Mouse (Mus musculus) ovary, adult 18-20 months (tissue): ENCODE data around the gene Slc34a2.

Experiments
- DNase-seq: peaks from one replicate; pipeline ENCODE4 v3.0.0; 2022; ENCODE audit warnings: low spot score, mixed read lengths

Slc34a2 gene

DNA sequence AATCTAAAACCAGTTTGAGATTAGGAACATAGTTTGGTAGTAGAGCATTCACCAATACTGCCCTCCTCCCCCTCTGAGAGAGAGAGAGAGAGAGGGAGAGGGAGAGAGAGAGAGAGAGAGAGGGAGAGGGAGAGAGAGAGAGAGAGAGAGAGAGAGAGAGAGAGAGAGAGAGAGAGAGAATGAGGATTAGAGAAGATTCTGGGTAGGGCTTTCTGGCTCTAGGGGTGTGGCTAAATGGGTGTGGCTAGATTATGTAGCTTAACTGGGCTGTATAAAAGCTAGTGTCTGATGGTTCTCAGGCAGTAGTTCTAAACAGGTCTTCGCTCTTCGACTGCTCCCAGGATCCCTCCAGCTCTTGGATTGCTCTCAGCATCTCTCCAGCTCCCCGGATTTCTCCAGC is at the start of gene Slc34a2:
Gene Slc34a2, plus strand, starts transcription at position 301 of the 400 bp plus-strand sequence.
- no peak for DNase-seq

DNA sequence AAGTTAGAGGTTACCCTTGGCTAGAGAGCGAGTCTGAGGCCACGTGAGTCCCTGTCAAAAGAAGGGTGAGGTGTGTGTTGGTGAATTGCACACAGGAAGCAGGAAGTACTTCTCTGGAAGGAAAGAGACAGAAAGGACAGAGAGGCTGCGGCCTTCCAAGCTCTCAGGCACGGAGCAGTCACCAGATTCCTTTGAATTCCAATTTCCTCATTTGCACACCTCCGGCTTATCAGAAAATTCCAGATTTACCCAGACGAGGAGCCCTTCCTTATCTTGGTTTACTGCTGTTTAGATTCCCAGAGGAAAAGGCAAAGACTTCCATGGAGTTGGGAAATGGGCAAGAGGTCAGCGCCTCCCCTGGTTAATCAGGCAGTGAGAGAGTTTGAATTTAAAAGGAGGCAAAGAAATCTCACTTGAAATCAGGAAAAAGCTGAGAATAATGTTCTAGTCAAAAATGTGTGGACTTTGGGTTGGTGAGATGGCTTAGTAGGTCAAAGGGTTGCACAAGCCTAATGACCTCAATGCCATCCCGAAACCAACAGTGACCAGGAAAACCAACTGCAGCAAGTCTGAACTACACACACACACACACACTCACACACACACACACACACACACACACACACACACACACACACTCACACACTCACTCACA is 47.1 kb upstream of the Slc34a2 start:
- DNase-seq = no peak

DNA sequence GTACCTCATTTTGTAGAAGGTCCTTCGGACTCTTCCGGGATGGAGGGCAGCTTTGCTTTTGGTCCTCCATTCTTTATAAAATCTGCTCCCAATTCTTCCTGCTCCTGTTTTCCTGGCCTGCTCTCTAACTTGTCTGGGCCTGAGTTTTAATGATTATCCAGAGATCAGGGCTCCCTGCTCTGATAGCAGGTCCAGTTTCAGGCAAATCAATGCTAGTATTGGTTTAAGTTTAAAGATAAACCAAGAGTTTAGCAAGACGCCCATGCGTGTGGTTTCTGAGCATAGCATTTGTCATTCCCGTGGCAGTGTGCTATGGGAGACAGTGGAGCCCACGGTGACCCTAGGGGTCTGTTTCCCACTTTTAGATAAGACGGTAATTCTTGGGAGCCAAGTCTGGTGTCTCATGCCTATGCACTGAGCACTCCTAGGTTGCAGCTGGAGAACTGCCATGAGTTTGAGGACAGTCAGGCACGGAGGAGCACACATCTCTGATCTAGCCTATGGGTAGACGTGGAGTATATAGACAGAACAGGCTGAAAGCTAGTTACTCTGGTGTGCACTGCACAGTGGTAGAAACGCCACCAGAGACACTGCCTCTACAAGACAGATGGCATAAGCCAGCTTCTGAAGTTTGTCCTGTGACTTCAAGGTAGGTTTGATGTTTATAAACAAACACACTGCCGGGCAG is 45.5 kb upstream of the Slc34a2 start:
- DNase-seq = no peak

DNA sequence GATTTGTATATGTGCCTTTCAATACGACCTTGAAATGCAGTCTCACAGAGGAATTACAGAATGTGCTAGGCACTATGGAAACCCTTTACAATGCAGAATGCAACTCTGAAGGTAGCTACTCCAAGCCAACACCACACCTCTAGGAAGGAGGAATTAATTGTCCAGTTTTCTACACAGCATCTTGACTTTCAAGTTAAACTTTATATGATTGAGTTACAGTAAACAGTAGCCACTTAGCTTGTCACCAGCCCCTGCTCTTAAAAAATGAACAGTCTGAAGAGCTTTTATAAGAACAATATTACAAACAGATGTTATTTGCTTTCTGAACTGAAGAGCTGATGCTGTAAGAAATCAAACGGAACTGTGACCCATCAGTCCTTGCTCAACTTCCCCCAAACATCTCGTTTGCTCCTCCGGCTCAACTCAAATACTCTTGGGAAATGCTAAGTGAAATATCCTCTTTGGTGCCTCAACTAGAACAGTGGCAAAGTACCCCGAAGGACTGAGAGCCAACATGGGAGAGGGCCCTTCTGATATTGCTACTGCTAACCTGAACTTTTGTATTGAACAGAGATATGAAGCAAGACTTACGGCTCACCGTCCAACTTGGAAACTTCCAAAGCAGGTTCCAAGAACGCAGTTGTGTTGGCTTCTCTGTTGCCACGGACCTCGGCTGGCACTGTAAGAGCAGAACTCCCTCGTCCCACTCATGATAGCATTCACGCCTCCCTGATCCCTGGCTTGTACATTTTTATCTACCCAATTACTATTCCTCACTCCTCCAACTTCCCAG is 44.2 kb upstream of the Slc34a2 start:
- DNase-seq = no peak

DNA sequence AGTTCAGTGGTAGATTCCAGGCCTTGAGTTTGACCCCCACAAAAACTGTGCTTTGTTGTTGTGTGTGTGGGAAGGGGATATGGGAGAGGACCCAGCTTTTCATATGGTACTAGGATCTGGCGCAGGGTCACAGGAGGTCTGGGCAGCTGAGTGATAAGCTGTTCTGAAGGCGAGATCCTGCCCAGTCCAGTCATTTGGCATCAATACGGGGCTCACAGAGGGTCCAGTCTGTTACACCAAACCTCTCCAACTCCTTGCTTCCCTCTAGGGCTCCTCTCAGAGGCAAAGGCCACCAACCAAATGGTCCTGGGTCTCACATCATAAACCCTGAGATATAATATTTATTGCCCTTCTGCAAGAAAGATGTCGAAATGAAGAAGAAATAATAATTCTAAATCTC is 42.4 kb upstream of the Slc34a2 start:
- DNase-seq = no peak

DNA sequence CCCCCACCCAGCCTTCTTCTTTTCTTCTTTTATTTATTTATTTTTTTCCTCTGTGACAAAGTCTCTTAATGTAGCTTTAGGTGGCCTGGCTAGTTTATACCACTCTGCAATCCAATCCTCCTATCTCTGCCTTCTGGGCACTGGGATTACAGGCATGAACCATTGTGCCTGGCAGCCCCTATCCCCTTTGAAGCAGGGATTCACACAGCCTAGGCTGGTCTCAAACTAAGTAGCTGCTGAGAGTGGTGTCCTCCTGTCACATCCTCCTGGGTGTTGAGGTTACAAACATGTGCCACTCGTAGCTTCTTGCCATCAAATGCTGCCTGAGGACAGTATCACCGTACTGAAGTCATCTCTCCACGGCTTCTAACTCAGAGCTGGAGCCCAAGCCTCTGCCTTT is 41.7 kb upstream of the Slc34a2 start:
- no peak for DNase-seq

DNA sequence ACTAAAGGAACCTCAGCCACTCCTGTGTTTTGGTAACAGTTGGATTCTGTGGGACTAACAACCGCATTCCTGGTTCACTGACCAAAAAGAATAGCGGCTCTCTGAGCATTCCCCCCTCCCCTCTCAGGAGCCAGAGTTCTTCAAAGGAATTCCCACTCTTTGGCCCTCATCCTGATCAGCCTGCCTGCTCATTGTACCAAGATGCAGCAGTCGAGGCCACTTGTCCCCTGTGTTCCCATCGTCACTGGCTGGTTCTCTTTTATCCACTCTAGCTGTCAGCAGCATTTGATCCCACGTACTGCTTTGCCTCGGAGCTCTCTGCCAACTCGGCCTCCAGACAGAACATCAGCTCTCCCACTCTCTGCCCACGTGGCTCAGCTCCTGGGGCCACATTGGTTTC is 41.3 kb upstream of the Slc34a2 start:
- no peak for DNase-seq

DNA sequence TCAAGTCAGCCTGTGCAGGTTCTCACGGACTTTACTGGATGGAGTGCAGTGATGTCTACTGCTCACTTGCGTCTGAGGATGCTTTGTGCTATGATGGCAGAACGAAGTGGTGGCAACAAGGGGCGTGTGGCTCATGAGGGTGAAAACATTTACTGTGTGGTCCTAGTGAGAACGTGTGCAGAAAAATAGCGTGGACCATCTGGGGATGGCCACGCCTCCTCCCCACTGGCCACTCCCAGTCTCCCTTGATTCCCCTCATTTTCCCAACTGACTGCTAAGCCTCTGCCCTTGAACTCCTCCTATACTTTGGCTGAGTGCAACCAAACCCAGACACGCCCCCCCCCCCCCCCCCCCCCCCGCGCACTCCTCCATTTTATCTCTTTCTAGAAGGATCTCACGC is 40.8 kb upstream of the Slc34a2 start:
- DNase-seq = no peak

DNA sequence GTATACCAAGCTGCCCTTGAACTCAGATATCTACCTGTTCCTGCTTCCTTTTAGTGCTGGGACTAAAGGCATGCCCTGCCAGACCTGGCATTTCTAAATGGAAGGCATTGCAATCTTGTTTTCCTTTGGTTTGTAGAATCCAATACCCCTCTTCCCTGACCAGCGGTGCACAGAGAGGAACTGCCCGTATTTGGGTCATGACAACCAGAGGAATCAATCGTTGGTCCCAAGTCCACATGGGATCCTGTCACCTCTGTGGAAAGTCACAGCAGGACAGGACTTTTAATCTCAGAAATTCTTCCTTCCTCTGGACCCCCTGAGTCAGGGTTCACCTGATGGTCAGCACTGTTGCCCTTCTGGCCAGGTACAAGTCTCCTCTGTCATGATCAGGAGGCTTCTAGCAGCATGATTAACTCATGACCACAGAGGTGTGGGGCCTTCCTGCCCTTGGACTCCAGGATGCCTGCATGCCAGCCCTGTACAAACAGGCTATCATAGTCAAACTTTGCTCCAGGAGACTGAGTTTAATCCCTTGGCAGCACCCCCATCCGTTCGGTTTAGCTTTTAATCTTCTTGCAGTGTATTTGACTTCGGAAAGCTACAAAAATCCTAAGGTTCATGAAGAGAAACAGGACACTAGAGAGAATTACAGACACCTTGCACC is 39.7 kb upstream of the Slc34a2 start:
- DNase-seq = no peak

DNA sequence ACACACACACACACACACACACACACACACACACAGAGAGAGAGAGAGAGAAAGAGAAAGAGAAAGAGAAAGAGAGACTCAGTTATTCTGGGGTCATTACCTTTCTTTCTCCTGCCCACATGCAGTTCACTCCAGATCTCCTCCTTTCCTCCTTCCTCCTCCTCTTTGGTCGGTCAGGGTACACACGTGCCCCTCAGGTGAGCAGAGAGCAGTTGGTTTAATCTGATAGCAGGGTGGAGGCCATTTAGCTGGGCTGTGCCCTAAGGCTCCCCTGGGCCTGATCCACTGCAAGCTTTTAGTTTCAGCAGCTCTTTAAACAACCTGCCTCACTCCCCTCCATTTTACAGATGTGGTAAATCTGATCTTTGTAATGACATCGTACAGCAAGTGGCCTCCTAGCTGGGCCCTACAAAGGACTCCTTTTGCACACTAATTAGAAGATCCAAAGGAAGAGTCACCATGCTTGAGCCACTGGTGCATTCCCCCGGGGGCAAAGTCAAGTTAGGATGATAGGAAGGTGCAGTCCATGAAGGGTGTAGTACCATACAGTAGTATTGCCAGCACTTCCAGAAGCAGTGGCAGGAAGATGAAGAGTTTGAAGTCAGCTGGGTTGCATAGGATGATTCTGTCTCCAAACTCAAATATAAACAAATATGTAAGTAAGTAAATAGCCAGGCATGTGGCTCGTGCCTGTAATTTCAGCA is 37.6 kb upstream of the Slc34a2 start:
- no peak for DNase-seq

DNA sequence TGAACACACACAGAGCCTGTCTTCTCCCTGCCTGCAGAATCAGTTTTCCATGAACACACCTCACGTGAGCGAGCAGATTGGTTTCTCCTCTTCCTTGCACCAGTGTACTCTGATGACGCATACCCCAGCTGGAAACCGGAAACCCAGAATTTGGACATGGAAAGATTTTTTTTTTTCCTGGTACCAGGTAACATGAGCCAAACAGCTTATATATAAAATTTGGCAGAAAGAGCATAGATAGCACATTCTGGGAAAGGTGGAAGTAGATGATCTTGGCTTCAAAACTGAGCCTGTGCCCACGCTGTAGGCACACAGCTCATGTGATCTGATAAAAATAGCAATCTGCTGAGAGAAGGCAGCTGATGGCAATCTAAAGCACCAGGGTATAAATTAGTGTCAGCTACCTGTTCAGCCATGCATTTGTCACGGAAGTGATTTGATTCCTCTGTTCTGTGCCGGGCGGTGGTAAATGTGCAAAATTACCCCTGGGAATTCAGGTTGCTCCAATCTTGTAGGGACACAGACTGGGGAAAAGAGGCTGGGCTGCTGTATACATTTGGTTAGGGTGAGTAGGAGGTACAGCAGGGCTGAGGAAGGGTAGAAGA is 35.2 kb upstream of the Slc34a2 start:
- DNase-seq = no peak

DNA sequence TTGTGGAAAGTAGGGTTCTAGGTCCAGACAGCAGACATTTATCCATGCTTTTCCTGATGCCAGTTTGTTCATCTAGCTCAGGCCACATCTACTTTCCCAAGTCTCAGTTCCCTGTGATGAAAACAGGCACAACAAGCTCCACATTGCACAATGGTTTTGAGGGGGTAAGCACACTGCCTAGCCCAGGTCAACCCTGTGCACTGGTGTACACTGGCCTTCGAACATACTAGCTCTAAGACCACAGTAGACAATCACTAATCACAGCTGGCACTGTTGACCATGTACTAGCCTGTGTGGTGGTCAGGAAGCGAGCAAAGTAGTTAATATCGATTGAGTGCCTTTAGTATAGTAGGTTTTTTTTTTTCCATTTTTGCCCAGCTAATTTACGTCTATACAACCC is 34.4 kb upstream of the Slc34a2 start:
- DNase-seq = no peak

DNA sequence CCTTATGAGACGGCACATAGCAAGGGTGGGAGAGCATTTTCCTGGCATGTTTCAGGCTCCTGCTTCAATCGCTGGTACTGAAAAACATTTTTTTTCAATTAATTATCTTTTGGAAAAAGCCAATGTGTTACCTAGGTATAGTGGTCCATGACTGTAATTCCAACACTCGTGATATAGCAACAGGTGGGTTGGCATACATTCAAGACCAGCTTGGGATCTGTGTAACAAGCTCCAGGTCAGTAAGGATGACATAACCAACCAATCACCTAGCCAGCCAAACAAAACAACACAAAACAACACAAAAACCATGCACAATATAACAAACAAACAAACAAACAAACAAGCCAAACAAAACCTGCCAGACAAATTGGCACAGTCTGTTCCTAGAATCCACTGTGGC is 33.9 kb upstream of the Slc34a2 start:
- no peak for DNase-seq

DNA sequence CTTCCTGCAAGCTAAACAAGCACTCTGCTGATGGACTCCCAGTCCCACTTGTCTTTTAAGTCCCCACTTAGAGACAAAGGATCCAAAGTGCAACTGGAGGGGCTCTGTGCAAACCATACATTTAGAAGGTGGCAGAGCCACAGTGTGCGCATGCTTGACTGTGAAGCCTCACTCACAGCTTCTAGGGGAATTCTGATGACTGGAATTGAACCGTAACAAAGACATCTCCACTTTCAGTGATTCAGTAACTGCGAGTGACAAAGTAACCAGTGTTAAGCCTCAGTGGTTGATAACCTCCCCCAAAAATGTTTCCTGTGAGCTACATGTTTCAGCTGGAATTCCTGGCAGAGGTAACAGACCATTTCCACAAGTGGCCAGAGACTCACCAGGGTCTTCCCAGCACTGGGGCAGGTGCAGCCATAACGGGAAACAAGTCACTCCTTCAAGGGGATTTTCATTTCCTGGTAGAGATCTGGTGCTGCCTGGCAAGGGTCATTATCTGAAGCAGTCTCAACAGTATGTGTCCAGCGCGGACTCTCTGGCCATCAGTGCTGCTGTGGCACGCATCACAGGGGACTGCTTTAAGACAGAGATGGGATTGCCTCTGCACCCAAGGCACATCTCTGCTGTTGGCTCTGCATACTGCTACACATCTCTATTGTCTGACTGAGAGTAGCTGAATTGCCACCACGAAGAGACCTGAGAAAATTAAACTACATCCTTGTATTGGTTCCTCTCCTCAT is 28.7 kb upstream of the Slc34a2 start:
- DNase-seq = no peak

DNA sequence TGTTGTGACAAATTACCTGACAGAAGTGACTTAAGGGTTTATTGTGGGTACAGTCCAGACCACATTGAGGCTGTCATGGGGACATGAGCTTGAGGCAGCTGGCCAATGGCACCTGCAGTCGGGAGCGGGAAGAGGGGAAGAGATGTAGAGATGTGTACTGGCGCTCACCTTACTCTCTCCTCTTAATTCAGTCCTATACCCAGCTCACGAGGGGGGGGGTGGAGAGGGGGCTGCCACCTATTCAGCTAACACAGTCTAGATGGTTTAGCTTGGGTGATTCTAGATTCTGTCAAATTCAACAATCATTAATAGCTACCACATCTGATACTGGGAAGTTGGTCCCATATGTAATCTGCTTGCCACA is 28.1 kb upstream of the Slc34a2 start:
- no peak for DNase-seq

DNA sequence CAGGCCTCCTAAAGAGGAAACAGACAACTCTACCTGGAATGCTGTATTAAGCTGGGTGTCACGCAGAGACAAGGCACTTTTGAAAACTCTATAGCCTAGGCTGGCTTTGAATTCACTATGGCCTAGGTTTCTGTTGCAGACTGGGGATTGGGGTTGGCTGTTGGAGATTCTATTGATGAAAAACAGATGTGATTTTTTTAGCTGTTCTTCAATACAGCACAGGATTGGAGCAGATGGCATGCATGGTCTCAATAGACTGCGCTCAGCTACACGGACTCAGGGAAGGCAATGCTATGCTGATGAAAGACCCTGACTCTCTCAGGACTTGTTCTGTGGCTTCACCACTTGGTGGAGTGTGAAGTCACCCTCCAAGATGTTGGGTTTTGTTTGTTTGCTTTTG is 26.6 kb upstream of the Slc34a2 start:
- no peak for DNase-seq

DNA sequence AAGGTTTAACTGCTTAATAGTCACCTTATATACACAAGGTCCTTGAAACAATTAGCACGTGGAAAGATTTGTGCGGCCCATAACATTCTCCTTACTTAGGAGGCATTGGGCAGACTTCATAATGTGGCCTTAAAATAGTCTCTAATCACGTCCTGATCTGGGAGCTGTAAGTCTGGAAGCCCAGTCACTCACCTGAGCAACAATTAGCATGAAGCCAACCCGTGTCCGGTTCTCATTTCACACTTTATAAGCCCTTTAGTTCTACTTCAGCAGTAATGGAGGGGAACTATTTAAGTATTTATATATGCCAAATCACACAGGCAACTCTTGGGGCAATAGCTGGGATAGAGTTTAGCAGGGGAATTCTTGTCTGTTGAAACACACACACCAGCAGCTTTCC is 21.3 kb upstream of the Slc34a2 start:
- DNase-seq = no peak

DNA sequence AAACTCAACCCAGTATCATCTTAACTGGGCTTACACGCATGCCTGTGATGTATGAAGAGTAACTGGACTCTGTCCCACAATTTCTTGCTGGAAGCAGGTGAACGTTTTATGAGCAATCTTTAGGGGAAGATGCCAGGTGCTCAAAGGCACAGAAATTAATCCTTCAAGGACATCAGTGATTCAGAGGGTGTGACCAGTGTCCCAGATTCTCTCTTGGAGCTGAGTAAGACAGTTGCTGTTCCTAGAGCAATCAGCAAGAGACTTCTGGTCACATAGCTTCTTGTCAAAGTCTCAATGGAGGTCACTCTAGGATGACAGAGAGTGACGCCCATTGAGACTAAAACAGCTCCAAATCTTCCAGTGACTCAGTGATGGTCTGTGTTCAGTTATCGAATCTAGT is 19.6 kb upstream of the Slc34a2 start:
- DNase-seq = no peak

DNA sequence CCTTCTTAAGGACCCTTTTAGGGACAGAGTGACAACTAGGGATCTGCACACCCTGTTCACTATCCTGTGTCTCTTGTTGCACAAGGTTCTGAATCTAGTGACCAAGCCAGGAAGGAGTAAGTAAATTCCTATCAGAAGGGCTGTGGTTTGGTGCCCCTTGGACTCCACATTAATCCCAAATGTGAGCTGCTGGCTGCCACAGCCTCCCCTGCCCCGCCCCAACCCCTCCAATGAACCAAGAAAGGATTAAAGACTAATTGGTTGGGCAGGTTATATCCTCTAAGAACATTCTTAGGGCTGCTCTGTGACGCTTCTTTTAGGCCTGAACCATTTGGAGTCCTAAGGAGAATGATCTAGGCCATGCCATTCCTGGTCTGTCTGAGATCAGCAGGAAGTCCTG is 14.4 kb upstream of the Slc34a2 start:
- DNase-seq = no peak

DNA sequence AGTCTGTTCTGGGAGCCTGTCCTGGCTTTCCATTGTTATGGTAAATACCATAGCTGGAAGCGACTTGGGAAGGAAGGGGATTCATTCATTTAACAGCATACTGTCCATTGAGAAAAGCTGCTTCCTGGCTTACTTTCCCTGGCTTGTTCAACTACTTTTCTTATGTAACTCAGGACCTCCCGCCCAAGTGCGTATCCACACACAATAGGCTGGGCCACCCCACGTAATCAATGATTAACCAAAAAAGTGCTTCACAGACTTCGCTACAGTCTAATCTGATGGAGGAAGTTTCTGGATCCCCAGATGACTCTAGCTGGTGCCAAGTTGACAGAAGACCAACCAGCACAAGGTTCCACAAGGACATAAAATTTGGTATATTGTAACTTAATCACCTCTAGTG is 14.0 kb upstream of the Slc34a2 start:
- DNase-seq = no peak
